Mouse (Mus musculus) embryo, embryonic 10.5 days (tissue): ENCODE results near the gene Olfr331.
"Not testable (repeated sequence)": the region's sequence is repeated elsewhere in the genome, so short reads cannot be mapped to it uniquely, and the experiment has no call there.

Source experiments
- DNase-seq: peaks from one replicate; pipeline ENCODE4 v3.0.0-alpha.2; 2015; ENCODE audit warnings: low spot score

The Olfr331 gene

DNA sequence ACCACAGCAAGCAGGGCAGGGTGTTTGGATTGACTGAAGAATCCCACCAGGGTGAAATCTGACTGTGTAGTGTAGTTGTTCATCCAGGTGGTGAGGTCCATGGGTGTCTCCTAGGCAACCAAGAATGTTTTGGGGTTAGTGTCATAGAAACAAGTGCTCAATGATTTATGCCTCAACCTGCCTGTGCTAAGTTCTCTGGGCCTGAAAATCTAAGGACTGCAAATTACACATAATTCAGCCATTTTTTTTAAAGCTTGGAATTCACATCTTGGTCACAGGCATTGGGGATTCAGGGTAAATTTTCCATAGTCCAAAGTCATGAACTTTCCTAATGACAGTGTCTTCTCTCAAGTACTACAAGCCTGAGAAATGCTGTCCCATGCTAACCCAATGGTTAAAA is at the start of gene Olfr331:
TSS of gene Olfr331 (minus strand) at position 101 of the 400 bp plus-strand sequence.
- not testable (repeated sequence) for DNase-seq

DNA sequence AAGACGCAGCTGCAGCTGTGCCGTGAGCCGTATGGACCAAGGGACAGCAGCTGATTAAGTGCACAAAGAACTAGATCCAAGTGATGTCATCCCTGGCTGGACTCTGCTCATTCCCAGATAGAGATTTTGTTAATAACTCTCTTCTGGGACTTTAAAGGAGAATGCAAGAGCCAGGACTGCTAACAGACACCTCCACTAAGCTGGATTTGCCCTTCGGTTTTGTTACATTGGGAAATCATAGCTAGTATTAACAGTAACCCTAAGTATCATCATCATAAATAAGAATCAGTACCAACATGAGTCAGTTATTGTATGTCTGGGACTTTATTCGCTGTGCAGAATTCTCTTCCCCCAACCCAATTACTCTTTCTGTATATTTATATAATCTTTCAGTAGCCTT is 44.0 kb upstream of the Olfr331 start, which contains the start of gene Olfr329-ps:
TSS of gene Olfr329-ps (minus strand) at position 101 of the 400 bp plus-strand sequence.
- DNase-seq: no peak

DNA sequence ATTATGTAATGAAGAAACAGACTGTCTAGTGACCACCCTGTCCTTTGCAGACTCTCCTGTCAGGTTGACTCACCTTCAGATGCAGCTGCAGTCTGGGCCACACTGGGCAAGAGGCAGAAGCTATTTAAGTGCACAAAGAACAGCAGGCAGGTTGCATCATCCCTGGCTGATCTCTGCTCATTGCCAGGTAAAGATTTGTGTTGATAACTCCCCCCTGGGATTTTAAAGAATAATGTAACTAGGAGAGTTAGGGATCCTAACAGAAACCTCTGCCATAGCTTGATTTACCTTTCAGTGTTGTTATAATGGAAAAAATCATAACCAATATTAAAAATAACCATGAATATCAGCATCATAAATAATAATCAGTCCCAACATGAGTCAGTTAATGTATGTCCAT is 32.4 kb upstream of the Olfr331 start, which contains the start of gene Olfr330:
TSS of gene Olfr330 (minus strand) at position 101 of the 400 bp plus-strand sequence.
- DNase-seq: not testable (repeated sequence)

DNA sequence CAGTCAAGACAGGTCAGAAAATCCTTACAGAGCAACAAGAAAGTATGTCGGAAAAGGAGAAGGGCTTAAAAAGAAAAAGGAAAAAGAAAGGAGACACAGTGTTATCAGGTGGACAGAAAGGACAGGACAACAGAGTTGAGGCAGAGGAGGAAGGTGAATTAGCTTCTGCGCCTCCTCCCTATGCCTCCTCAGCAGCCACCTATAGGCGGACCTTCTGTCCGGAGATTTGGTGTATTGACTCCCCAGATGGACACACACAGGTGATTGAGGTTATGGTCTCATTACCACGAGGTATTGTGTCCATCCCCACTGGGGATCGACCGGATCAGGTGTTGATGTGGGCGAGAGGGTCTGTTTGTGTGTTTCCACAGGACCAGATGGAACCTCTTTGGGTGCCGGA is 17.4 kb upstream of the Olfr331 start:
- not testable (repeated sequence) for DNase-seq

DNA sequence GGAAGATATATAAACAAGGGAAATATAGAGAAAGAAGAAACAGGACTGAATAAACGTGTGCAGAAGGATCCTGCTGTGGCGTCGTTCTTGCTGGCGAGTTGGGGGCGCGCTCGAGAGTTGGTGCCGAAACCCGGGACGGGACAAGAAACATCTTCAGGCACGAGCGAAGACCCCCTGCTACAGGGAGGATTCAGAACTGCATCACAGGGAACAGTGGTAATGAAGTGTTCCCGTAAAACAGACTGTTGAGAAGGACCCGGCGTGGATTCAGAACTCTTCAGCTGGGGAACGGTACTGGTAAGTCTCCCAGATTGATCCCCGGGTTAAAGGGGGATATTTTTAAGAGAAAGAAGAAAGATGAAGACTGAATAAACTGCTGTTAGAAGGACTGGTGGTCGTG is 16.5 kb upstream of the Olfr331 start:
- not testable (repeated sequence) for DNase-seq

DNA sequence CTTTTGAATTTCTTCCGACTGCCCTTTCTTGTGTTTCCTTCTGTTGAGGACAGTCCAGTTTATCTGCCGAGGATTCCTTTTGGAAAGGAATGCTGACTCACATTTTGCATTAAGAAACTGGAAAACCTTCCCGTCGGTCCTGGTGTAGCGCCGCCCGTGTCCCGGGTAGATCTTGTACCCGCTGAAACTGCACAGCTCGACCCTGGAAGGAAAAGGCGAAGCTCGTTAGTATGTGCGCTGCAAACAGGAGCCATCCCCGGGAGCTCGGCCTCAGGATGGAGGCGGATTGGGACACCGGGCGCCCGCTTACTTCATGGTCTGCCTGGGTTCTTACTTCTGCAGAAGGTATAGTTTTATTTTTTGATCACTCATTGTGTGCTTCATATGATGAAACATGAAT is 6.7 kb upstream of the Olfr331 start:
- DNase-seq: not testable (repeated sequence)

DNA sequence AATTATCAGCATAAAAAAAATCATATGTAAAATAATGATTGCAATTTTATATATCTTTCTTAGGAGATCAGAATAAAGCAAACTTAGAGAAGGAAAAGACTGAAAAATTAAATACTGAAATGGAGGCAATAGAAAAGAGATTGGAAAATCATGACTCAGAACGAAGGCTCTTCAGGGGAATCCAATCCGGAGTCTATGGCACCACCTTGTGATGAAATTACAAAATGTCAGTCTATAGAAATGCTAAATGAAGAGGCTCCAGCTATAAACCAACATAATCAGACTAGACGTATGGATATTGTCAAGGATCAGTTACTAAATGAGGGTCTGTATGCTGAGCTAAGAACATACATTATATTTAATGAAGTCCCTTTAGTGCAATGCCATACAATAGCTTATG is 3.1 kb downstream of the Olfr331 start:
- peak; percentile 40 for DNase-seq

DNA sequence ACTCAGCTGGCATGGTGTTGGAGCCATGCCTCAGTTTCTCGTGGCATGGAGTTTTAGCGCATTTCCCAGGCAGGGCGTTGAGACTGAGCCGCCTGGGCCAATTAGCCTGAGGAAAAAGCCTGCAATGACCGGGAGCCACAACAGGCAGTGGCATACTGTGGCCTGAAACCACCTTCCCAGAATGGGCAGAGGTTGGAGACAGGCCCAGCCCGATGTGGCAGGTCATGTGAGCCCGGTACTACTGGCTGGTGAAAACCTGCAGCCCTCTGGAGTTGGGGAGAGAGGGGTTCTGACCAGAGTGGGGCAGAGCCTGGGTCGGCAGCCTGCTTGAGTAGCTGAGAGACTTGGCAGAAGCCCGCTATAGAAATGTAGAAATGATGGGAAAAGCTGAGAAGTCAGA is 3.6 kb downstream of the Olfr331 start:
- DNase-seq: no peak

DNA sequence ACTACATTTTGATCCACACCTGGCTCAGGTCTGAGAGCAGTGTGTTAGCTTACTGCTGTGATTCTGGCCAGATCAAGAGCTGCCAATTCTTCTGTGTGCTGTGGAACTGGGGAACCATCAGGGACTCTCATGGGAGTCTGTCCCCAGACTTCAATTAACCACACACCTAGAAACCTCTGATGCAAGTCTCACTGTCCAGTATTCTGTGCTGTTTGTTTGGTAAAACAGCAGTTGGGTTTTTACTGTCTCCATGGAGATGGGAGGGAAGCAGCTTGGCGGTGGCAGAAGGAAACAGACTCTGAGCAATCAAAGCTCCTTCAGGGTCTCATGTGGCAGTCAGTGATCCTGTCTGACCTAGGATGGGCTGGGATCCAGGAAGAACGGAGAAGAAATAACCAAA is 9.9 kb downstream of the Olfr331 start, which contains the start of gene Olfr332:
TSS of gene Olfr332 (minus strand) at position 101 of the 400 bp plus-strand sequence.
- no peak for DNase-seq

DNA sequence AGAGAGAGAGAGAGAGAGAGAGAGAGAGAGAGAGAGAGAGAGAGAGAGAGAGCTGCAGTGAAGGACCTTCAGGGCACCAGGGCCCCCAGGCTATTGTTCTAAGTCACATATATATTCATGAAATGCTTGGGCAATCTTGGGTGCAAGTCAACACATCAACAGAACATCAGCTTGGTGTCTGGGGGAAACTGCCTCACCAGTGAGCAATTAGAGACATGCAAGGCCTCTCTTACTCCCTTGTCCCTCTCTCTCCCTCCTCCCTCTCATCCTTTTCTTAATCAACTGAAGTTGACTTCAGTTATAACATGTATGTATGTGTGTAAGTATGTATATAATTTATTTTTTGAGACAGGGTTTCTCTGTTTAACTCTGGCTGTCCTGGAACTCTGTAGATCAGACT is 40.2 kb downstream of the Olfr331 start, which contains the start of gene Olfr30:
TSS of gene Olfr30 (minus strand) at position 101 of the 400 bp plus-strand sequence.
- DNase-seq: no peak

DNA sequence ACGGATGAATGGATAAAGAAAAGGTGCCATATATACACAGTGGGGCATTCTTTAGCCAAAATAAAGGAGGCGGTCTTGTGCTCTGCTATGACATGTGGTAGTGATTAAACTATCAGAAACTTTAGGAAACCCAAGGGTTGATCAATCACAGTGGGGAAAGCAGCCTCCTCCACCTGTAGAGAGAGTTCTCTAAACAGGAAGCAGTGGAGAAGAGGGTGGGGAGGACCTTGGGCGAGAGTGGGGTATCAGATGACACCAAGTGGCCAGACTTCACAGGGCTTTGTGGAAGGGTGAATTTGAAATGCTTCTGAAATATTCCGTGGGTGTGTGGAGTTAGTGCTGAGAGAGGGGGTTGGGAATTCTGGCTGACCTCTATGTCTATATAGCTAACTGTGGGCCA is 48.8 kb downstream of the Olfr331 start:
- peak; percentile 37 for DNase-seq

DNA sequence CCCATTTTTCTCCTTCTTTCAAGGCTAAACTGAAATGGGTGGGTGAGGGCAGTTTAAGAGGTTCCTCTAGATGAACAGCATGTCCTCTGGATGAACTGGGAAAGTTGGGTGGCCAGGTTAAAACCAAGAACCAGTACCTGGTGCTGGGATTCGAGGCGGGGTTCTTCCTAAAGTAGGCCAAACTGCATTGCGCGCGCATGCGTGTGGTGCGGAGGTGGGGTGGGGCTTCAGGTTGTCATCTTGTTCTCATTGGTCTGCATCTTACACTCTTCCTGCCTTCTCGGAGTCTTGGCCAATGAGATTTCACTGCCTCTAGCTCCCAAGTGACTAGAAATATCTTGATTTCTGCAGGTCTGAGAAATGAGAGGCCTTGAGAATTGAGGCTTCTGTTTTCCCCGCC is 49.6 kb downstream of the Olfr331 start, which contains the start of gene Lypd9:
TSS of gene Lypd9 (minus strand) at position 165 of the 400 bp plus-strand sequence.
- no peak for DNase-seq
